Mouse (Mus musculus) spleen, embryonic (tissue): ENCODE measurements around the gene Tmem8b.

Experiments
- CTCF ChIA-PET: fragments of 350-600 bp; sonication (Branson Sonifier 250); formaldehyde crosslinking; loops from one replicate; lab custom pipeline; 2022; lab: Charles Lee

The Tmem8b gene

DNA sequence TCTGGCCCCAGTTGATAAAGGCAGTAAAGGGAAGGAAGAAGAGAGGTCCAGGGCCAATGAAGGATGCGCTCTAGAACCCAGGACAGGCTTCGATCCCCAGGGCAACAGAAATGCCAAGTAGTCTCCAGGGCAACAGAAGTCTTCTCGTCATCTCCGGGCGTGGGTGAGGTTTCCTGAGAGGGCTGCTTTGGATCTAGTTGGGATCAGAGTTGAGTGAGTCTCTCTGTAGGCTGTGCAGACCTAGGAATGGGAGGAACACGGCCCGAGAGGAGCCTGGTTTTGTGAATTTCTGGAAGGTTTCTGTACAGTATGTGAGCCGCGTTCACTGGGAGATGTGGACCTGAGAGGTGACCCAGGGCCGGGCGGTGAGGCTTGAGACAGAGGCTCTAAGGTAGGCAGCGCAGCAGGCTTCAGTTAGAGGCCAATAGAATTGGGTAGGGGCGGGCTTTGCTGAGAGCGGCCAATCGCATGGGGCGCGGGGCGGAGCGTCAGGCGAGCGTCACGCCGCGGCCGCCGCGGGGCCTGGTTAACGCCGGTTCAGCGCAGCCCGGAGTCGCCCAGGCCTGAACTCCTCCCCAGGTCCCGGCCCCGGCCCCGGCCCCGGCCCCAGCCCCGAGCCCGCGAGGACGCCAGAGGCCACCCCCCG lies at the start of gene Tmem8b, which contains the start of gene Fam221b:
Gene Tmem8b, plus strand, starts transcription at position 190 of the 646 bp plus-strand sequence.
Gene Fam221b, minus strand, starts transcription at position 364 of the 646 bp plus-strand sequence.
- CTCF ChIA-PET = no interaction called here

DNA sequence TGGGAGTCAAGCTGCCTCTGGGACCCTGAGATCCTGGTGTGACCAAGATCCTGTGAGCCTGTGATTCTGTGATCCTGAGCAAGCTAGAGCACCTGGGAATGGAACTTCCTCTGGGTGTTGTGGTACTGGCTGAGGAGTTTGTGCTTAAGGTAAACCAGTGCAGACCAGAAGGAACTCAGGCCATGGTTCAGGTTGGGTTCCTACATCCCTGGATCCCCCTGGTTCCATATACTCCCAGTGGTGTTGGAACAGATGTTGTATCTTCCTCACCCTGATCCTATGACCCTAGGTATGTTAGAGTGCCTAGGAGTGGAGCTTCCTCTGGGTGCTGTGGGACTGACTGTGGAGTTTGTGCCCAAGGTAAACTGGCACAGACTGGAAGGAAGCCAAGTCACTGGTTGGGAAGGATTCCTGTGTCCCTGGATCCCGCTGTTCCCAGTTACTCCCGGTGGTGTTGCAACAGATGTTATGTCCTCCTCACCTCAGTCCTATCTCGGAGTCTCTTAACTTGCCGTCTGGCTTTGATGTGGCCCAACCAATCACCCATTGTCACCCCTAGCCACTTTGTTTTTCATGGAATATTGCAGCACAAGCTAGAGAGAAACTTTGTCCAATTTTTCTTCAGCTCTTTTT lies 48.5 kb upstream of the Tmem8b start:
- CTCF ChIA-PET = no interaction called here

DNA sequence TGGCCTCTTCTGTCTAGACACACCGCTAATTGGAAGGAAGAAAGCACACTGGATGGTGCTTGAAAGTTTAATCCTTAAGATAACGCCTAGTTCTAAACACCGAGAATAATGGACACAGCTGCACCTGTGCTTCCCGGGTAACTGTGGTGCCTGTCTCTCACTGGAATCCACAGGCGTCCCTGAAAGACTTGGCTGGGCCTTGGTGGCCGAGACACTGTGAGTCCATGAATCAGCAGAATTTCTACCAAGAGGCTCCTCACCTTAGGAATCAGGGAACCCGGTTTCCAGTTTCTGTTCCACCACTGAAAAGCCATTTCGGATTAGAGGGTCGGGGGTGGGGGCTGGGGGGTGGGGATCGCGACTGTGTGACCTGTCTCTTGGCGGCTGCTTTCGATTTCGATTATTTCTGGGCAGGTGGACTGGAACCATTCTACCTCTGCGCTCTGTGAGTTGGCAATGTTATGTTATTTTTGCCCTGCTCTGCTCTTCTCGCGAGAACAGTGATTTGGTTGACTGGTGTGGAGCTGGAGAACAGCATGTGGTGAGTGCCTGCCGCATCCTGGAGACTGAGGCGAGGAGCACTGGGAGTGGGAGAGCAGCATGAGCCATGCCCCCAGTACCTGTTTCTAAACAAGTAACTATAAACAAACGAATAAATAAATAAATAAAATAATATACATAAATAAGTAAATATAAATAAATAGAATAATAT lies 39.5 kb upstream of the Tmem8b start:
- CTCF ChIA-PET = interaction anchor here (0.6 to 0.9 kb wide), 3 partner anchors 83 to 93 kb away, joined by 3 to 4 read pairs (median 3); no protein-coding TSS in a partner anchor

DNA sequence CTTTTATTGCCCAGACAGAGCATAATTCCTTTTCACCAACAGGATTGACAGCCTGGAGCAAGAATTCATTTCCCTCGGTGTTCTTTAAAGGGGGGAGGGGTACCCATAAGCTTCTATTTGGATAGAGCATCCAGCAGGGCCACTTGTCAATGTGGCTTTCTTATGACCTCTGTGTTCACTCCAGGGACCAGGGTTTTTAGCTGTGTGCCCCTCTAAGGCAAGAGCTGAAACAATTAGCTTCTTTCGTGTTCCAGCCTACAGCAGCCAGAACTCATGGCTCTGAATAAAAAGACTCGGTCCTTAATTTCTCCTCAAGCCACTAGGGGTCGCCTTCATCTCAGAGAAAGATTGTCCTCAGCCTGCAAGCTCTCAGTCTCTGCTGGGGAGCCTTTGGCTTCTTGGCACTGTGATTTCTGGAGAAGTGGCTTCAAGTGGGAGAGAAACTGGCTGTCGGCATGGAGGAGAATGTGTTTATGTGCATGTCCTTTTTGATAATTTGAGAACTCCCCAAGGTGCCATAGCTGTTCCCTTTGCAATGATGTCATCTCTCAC lies 38.7 kb upstream of the Tmem8b start:
- CTCF ChIA-PET = interaction anchor here (0.6 to 0.9 kb wide), 4 partner anchors 34 to 90 kb away, joined by 3 read pairs; partner anchors contain the start of gene Olfr71

DNA sequence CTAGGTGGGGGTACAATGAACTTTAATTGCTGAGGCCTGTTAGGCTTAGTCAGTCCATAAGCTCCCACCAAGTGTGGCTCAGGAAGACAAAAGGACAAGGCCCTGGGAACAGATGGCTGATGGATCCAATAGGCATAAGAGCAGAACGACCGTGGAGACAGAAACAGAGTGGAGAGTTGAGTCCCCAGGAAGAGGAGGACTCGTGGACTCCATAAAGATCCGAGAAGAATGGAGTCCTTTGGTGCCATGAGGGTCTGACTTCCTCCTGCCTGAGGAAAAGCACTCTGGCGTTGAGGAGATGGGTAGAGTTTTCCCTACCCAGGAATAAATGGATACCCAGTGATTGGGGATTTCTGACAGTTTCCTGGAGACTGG lies 38.1 kb upstream of the Tmem8b start:
- CTCF ChIA-PET = interaction anchor here (0.6 kb wide), 1 partner anchor 79 kb away, joined by 3 read pairs; the partner anchor contains the start of gene Olfr71

- CTCF ChIA-PET = no interaction called here
These were observed 37.5 kb upstream of the Tmem8b start, which contains the start of gene Npr2 for GRCm38 (mm10) chr4:43631046-43631955. TSS of gene Npr2 (plus strand) at chr4:43631935.

DNA sequence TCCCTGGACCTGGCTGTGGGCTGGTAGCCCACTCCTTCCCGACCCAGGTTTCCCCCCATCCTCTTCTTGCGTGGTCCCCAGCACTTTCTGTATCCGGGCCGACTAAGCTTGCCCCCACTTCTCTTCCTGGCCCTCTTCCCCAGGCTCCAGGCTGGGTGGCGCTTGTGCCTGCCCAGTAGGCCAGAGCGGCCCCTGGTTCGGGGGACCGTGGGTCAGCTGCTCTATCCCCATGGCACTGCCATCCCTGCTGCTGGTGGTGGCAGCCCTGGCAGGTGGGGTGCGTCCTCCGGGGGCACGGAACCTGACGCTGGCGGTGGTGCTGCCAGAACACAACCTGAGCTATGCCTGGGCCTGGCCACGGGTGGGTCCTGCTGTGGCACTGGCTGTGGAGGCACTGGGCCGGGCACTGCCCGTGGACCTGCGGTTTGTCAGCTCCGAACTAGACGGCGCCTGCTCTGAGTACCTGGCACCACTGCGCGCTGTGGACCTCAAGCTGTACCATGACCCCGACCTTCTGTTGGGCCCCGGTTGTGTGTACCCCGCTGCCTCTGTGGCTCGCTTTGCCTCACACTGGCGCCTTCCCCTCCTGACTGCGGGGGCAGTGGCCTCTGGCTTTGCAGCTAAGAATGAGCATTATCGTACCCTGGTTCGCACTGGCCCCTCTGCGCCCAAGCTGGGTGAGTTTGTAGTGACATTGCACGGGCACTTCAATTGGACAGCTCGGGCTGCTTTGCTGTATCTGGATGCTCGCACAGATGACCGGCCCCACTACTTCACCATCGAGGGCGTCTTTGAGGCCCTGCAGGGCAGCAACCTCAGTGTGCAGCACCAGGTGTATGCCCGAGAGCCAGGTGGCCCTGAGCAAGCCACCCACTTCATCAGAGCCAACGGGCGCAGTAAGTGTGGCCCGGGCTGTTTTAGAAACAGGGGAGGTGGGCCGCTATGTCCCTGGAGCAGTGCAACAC lies 36.5 kb upstream of the Tmem8b start:
- CTCF ChIA-PET = interaction anchor here (0.6 kb wide), 1 partner anchor 9 kb away, joined by 3 read pairs; no protein-coding TSS in a partner anchor

GRCm38 (mm10) chr4:43633296-43633695 lies 35.5 kb upstream of the Tmem8b start:
- CTCF ChIA-PET = no interaction called here

DNA sequence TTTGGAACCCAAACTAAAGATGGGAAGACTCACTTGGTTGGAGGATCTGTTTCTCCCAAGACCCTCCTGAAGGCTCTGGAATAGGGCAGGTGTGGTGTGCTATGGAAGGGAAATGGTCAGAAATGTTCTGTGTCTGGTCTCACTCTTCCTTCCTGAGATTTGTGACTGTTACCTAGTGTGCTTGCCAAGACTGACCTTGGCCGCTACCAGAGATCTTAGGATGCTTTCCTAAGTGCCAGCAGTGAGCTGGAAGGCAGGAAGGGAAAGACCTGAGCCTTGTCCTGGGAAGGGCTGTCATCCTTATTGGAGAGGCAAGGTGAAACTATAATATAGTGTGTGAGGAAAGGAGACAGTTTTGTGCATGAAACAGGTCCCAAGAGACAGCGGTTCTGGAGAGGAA lies 35.0 kb upstream of the Tmem8b start:
- CTCF ChIA-PET = no interaction called here

- CTCF ChIA-PET = interaction anchor here (0.6 kb wide), 1 partner anchor 668 kb away, joined by 4 read pairs; no protein-coding TSS in a partner anchor
These were observed 34.0 kb upstream of the Tmem8b start for GRCm38 (mm10) chr4:43634621-43635374.

DNA sequence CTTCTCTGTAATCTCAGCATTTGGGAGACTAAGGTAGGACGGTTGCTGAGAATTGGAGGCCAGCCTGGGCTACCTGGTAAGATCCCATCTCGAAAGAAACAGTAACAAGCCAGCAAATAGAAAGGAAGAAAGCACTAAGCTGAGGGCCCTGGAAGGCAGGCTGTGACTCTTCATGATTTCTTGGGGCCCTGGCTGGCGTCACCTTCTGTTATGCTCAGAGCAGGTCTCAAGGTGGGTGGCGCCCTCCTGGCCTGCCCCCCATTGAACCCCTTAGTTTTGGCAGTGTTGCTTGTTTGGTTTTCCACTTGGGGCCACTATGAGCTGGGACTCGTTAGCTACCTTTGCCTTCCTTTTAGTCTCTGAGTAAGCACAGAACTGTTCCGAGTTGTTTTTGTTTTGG lies 32.0 kb upstream of the Tmem8b start:
- CTCF ChIA-PET = interaction anchor here (0.7 kb wide), 1 partner anchor 125 kb away, joined by 6 read pairs; no protein-coding TSS in a partner anchor

GRCm38 (mm10) chr4:43640076-43640475 lies 28.7 kb upstream of the Tmem8b start:
- CTCF ChIA-PET = no interaction called here

DNA sequence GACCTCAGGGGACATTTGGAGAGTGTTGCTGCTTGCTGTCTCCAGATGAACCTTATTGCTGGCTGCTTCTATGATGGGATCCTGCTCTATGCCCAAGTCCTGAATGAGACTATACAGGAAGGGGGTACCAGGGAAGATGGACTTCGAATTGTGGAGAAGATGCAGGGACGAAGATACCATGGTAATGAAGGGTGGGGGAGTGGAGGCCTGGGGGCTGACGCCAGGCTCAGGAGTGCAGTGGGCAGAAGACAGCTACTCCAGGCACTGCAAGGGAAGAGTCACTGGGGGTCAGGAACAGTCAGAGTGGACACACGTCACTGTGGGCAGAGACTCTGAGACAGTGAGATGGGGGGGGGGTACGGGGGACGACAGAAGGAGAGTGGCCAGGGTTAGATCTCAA lies 28.3 kb upstream of the Tmem8b start:
- CTCF ChIA-PET = no interaction called here

- CTCF ChIA-PET = no interaction called here
These were observed 19.0 kb upstream of the Tmem8b start for GRCm38 (mm10) chr4:43649783-43650182.

DNA sequence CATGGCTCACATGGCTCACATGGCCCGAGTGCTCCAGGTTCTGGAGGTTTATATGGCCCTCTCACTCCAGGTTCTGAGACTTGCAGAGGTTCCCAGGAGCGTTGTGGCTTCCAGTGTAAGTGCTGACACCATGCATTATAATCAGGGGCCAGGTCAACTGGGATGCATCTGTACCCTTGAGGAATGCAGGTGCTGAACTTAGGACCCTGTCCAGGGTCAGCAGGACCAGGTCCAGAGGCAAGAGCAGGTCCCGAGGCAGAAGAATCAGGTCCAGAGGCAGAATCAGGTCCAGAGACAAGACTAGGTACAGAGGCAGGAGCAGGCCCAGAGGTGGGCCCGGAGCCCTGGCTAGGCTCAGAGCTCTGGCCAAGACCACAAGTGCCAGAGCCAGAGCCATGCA lies 16.0 kb upstream of the Tmem8b start:
- CTCF ChIA-PET = no interaction called here

DNA sequence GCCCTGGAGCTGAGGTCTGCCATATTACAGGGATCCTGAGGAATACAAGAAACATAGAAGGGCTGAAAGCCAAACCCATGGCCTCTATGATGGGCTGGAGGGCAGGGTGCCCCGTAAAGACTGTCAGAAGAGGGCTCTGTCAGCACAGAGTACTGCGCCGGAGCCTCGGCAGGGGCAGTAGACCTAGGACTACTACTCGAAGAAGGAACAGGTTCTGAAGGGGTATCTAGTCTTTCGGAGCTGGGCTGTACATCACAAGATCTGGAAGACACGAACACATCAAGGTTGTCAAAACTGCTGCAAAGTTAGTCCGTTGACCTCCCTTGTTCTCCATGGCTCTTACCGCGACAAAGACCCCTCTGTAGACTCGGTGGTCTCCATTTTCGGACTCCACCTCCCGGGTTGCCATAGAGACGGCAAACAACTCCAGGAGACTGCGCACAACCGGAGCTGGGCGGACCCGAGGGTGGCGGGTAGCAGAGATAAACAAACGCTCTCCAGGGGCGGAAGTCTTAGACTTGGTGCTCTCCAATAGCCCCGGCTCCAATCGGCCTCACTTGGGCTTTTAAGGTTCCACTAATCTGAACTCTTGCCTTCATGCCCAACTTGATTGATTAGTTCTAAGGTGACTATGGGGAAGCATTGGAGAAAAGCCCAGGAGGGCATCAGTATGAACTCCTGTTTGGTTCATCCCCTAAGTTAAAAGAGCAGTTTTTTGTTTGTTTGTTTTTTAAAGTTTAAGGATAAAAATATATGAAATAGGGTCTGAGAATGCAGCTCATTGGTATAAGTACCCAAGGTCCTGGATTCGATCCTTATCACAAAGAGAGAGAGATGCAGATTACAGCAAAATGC lies 15.4 kb upstream of the Tmem8b start, which contains the start of gene Spag8:
Gene Spag8, minus strand, starts transcription at position 434 of the 855 bp plus-strand sequence.
- CTCF ChIA-PET = no interaction called here

- CTCF ChIA-PET = no interaction called here
These were observed 13.0 kb upstream of the Tmem8b start for GRCm38 (mm10) chr4:43655656-43656338.
